Mouse (Mus musculus) heart, embryonic 15.5 days (tissue): ENCODE data around the gene Pik3c2a. TPM values are rescaled to one million over a fixed set of nuclear protein-coding genes. Genes with fewer than 3 reads are reported as not detected.

Experiments
- ATAC-seq: fragments of 200-750 bp; cut with Nextera tagmentation; replicated peaks from 2 replicates; pipeline ENCODE4 v1.8.0; 2017; ENCODE audit warnings: low read depth, moderate TSS enrichment; ENCODE audit not compliant: insufficient number of reproducible peaks, insufficient read depth, low FRiP score
- H3K27ac ChIP-seq: fragments of 300-500 bp; sonication (generic); 2 replicates; pipeline ENCODE4 v1.5.1; 2015; ENCODE audit warnings: mild to moderate bottlenecking, inconsistent platforms
- H3K27me3 ChIP-seq: fragments of 300-500 bp; sonication (generic); 2 replicates; pipeline ENCODE4 v1.6.1; 2015; ENCODE audit warnings: inconsistent platforms
- H3K36me3 ChIP-seq: fragments of 300-500 bp; sonication (generic); 2 replicates; pipeline ENCODE4 v1.6.1; 2015; ENCODE audit warnings: mild to moderate bottlenecking, inconsistent platforms
- H3K4me1 ChIP-seq: fragments of 300-500 bp; sonication (generic); replicated peaks from 2 replicates; pipeline ENCODE4 v1.6.1; 2015; ENCODE audit warnings: inconsistent platforms
- H3K4me2 ChIP-seq: fragments of 300-500 bp; sonication (generic); 2 replicates; pipeline ENCODE4 v1.6.1; 2015; ENCODE audit warnings: inconsistent platforms, mild to moderate bottlenecking, moderate library complexity
- H3K4me3 ChIP-seq: fragments of 300-500 bp; sonication (generic); 2 replicates; pipeline ENCODE4 v1.5.1; 2015; ENCODE audit warnings: mild to moderate bottlenecking, inconsistent platforms
- H3K9ac ChIP-seq: fragments of 300-500 bp; sonication (generic); 2 replicates; pipeline ENCODE4 v1.6.1; 2015; ENCODE audit warnings: mild to moderate bottlenecking, inconsistent platforms
- H3K9me3 ChIP-seq: fragments of 300-500 bp; sonication (generic); replicated peaks from 2 replicates; pipeline ENCODE4 v1.6.1; 2016; ENCODE audit warnings: inconsistent platforms
- WGBS: fragments of 180-500 bp; shearing (Covaris S2); methylation state at CpG from one replicate; pipeline ENCODE4 v1.1.7; 2015; ENCODE audit warnings: mixed read lengths; 5-methylcytosine and 5-hydroxymethylcytosine counted together
- polyA plus RNA-seq: library from polyadenylated mRNA; unstranded; fragments of >200 nt; fragmentation: Nextera tagmentation; extraction: Ambion mirVana; gene quantifications from 2 replicates; pipeline ENCODE4 v1.2.1, GENCODE M21; 2015

Pik3c2a gene
- polyA plus RNA-seq, 1 experiment from 2014 or later, result 14.7 TPM

GRCm38 (mm10) chr7:116294961-116295360 lies 148.3 kb downstream of the Pik3c2a start:
- Histone ChIP-seq H3K4me2 (no peak overlapping the region), H3K4me1 (peaks cover 14% of the 10 kb centered on the region), H3K36me3 (no peaks in the 10 kb centered on the region), H3K4me3 (no peak overlapping the region), H3K27ac (no peak overlapping the region), H3K9ac (no peak overlapping the region), H3K9me3 (no peaks in the 10 kb centered on the region), H3K27me3 (no peaks in the 10 kb centered on the region)
- 38% methylated on average over 3 of the region's 3 CpGs for WGBS
- ATAC-seq, result no peak

DNA sequence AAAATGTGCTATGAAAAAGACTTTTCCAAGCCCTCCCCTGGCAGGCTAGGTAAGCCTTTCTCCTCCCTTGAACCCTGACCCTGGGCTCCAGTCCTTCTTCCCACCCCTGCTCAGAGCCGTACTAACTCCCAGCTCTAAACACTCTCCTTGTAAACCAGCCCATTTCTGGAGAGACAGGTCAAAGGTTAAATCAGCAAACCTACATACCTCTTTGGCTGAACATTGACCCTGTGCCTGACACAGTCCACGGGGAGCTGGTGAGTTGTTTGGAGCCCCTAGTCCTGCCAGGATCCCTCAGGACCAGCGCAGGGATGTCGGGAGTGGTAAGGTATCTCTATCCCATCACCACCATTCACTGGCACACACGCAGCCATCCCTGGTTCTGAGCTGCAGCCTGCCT lies 150.9 kb downstream of the Pik3c2a start:
- WGBS, result 51% methylated on average over 5 of the region's 5 CpGs
- 0 out of 2 replicates have a peak, but pooled peaks have one; percentile 5 for ATAC-seq
- H3K4me3 ChIP-seq, result no peak overlapping the region
- H3K4me1 ChIP-seq, result peaks cover 28% of the 10 kb centered on the region
- H3K4me2 ChIP-seq, result no peak overlapping the region
- H3K9ac ChIP-seq, result no peak overlapping the region
- H3K27me3 ChIP-seq, result no peaks in the 10 kb centered on the region
- no peaks in the 10 kb centered on the region for H3K36me3 ChIP-seq
- no peaks in the 10 kb centered on the region for H3K9me3 ChIP-seq
- H3K27ac ChIP-seq, result no peak overlapping the region

GRCm38 (mm10) chr7:116290559-116290958 lies 152.7 kb downstream of the Pik3c2a start:
- Histone ChIP-seq H3K9ac (no peak overlapping the region), H3K4me1 (peaks cover 44% of the 10 kb centered on the region)
- WGBS, result 39% methylated on average over 1 of the region's 1 CpGs

DNA sequence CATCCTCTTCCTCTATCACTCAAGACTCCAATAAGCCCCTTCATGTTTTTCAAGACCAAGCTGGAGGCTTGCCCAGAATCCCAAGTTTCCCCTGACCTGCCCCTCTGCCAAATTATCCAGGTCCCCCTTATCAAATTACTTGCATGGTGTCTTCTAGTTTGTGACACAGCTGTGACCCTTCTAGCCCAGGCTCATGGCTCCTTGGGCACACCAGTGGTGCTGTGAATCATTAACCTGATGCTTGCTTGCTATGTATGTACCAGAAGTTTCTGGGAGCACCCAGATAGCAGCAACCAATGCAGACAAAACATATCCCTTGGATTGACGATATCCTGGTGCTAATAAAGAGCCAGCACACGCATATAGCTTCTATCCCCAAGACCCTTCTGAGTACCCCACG lies 154.3 kb downstream of the Pik3c2a start:
- no peak overlapping the region for H3K4me3 ChIP-seq
- ATAC-seq, result no peak
- peaks cover 42% of the 10 kb centered on the region for H3K4me1 ChIP-seq
- no peak overlapping the region for H3K9ac ChIP-seq
- no peaks in the 10 kb centered on the region for H3K36me3 ChIP-seq
- H3K4me2 ChIP-seq, result no peak overlapping the region
- no peak overlapping the region for H3K27ac ChIP-seq
- H3K9me3 ChIP-seq, result no peaks in the 10 kb centered on the region
- no peaks in the 10 kb centered on the region for H3K27me3 ChIP-seq
- WGBS, result 94% methylated on average over 3 of the region's 3 CpGs

More at GRCm38 (mm10) chr7:116290559-116290958, 152.7 kb downstream of the Pik3c2a start:
- no peak for ATAC-seq
- Histone ChIP-seq H3K9me3 (no peaks in the 10 kb centered on the region), H3K36me3 (no peaks in the 10 kb centered on the region), H3K27ac (no peak overlapping the region), H3K27me3 (no peaks in the 10 kb centered on the region), H3K4me3 (no peak overlapping the region), H3K4me2 (no peak overlapping the region)

- ATAC-seq, result no peak
- peaks cover 47% of the 10 kb centered on the region for H3K4me1 ChIP-seq
- no peak overlapping the region for H3K9ac ChIP-seq
- H3K27me3 ChIP-seq, result no peaks in the 10 kb centered on the region
- H3K36me3 ChIP-seq, result no peaks in the 10 kb centered on the region
- H3K4me2 ChIP-seq, result no peak overlapping the region
- WGBS, result 52% methylated on average over 5 of the region's 5 CpGs
- H3K27ac ChIP-seq, result no peak overlapping the region
- no peaks in the 10 kb centered on the region for H3K9me3 ChIP-seq
- no peak overlapping the region for H3K4me3 ChIP-seq
These were observed 155.3 kb downstream of the Pik3c2a start for GRCm38 (mm10) chr7:116287959-116288358.

Other genes starting within 250 kb of the Pik3c2a start
- gene Plekha7, start 135.1 kb downstream of the Pik3c2a start, polyA plus RNA-seq, result 32.7 and 41.7 TPM in 2 replicates
- gene Rps13, start 109.3 kb downstream of the Pik3c2a start, polyA plus RNA-seq, result 489 and 502 TPM in 2 replicates
- gene Nucb2, start 60.9 kb upstream of the Pik3c2a start, polyA plus RNA-seq, result 9.3 and 9.4 TPM in 2 replicates